Mouse (Mus musculus) ovary, postnatal 10 days (tissue): ENCODE data around the gene Negr1.

Experiments
- DNase-seq: peaks from one replicate; pipeline ENCODE4 v3.0.0; 2022; ENCODE audit warnings: low spot score

The Negr1 gene

GRCm38 (mm10) chr3:157108156-157108555 lies 546.6 kb downstream of the Negr1 start:
- no peak for DNase-seq

DNA sequence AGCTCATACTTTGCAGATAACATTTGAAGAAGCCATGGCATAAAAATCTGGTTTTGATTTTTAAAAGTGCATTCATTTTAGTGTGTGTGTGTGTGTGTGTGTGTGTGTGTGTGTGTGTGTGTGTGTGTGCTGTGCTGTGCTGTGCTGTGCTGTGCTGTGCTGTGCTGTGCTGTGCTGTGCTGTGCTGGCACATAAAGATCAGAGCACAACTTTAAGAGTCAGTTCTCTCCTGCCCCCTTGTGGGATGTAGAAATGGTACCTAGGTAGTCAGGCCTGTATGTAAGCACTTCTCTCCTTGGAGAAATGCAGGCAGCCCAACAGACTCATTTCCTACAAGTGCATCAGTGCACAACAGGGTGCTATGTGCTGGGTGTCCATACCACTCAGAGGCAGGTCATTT lies 547.7 kb downstream of the Negr1 start:
- no peak for DNase-seq

DNA sequence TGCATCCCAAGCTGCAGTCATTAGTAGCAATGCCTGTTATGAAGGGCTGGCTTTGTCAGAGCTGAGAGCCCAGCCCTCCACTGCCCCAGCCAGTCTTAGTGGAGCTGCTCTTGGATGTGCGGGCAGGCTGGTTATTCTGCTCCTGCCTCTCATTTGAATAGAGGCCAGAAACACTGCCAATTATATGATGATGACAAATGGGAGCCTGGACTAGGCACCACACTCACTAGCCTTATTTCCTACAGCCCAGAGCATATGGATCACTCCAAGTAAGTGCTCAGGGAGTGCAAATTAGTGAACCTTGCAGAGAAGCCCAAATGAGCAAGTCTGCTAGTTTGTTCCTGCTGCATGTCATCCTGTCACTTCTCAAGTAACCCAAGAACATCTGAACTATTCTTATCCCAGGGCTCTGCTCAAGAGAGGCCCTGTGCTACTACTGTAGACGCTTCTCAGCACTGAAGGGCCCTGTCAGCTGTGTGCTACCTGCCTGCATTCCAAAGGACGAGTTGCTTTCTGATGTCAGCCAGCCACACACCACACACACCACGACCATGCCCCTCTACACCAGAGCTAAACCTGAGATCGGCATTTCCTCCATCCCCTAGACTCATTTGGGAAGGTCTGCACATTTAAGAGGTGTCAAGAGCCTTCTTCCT lies 553.6 kb downstream of the Negr1 start:
- DNase-seq = no peak

- DNase-seq = no peak
These were observed 554.4 kb downstream of the Negr1 start for GRCm38 (mm10) chr3:157116024-157116423.

DNA sequence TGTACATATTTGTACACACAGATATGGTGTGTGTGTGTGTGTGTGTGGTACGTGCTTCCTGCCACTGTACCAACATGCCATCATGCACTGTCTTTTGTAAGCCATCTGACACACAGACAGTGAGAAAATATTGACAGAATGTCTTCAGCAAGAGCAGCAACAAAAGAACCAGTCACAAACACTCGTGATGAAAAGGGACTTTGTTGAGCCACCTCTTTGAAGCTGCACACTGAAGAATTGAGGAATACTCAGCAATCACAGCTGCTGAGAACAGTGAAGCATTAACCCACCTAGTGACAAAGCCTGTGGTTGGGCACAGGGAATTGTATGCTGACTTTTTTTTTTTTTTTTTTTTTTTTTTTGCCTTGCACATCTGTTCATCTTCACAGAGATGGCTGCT lies 558.3 kb downstream of the Negr1 start:
- DNase-seq = no peak

DNA sequence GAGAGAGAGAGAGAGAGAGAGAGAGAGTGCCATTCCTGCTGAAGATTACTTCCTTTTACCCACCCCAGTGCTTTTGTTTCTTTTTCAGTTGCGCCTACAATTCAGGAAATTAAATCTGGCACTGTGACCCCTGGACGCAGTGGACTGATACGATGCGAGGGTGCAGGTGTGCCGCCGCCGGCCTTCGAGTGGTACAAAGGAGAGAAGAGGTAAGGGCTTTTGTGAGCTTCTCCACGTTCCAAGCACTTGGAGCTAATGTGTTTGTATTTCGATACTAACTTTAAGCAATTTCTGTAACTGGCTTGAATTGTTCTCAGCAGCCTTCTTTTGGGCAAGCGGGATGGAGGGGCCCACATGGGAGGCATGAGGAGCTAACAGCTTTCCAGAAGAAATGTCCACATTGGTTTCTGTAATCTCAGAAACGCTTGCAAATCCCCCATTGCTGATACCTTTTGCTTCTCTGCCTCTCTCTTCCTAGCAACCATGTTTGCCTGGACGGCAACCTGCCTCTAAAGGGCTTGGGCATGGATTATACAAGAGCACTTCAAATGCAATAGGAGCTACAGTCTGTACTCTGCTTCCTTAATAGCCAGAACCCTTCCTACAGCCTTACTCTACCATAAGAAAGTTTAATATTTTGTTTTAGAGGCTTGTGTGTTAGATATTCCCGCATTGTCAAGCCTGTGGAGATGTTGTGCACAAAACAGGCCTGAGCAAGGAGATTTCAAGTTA lies 584.7 kb downstream of the Negr1 start:
- DNase-seq = no peak

- no peak for DNase-seq
These were observed 593.3 kb downstream of the Negr1 start for GRCm38 (mm10) chr3:157154902-157155301.

- no peak for DNase-seq
These were observed 593.9 kb downstream of the Negr1 start for GRCm38 (mm10) chr3:157155513-157155912.

GRCm38 (mm10) chr3:157164840-157165595 lies 603.4 kb downstream of the Negr1 start:
- DNase-seq = no peak

DNA sequence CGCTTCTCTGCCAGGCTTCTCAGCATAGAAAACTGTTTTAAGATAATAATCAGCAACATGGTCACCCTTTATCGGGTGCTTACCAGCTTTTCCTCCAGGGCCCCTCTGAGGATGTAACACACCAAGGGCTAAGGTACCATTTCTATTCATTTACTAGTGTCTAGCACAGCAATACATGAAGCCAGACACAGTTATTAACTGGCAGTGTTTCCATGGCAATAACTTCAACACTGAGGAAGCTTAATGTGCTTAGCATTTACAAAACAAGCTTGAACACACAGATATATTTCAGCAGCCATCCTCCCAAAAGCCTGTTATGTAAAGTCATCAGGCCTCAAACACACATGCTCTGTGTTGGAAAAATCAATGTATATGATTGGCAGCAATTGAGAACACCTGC lies 620.4 kb downstream of the Negr1 start:
- no peak for DNase-seq

- DNase-seq = no peak
These were observed 627.5 kb downstream of the Negr1 start for GRCm38 (mm10) chr3:157188939-157189725.

- DNase-seq = no peak
These were observed 628.2 kb downstream of the Negr1 start for GRCm38 (mm10) chr3:157189834-157190233.

DNA sequence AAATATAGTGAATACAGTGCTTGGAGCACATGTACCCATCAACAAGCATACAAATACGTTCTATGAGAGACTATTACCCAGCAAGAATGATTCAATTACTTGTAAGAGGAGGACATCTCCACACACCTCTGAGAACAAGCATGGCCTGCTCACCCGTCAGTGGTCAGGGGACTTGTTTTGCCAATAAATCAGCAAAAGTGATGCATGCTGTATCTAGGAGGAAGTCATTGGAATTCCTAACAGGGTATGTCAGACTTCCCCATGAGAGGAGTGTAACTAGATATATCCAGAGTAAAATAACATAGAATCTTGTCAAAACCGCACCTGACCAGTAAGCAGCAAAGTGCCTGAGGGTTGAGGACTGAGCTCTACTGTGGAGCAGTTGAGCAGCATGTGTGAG lies 629.0 kb downstream of the Negr1 start:
- no peak for DNase-seq

DNA sequence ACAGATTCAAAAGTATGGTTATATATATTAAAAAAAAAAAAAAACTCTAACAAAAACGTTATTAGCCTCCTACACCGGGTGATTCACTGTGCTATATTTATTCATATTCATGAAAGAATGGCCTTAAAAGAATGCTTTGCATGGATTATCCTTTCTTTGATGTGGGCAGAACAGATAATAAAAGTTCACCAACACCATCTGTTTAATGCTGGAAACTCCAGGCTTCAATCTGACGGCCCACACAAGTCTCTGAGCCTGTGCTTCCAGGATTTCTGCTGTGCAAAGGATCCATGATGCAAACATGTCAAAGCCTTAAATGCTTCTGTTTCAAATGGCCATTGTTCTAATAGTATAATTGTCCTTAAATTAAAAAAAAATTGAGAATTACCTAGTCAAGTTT lies 630.4 kb downstream of the Negr1 start:
- DNase-seq = no peak

DNA sequence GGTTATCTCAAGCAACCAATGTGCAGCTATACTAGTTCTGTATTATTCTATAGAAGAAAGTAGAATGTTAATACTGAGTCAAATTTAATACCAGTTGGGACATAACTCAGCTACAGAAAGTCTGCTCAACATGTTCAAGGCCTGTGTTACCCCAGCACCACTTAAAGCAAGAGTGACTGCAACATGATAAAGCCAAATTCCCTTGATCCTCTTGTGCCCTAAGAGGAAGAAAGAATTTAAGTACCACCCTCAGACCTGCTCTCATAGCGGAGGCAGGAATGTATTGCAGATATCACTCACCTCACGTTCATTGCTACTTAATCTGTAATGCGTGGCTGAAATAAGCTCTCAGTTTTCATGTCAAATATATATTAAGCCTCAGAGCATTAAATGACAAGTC lies 631.5 kb downstream of the Negr1 start:
- DNase-seq = no peak

DNA sequence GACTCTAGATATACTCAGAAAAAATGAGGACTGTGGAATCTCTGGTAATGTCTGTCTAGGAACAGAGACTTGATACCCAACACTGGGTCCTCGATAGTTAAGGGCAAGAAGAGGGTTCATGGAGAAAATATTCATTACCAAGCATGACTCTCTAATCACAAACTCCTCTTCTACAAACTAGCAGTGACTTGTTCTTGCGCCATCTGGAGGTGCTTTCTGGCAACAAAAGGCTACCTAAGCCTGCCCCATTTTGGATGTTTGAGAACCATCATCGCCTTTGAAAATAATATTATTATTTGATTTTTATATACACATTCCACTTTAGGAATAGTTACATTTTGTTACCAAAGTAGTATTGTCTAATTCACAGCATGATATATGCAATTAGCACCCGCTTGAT lies 637.1 kb downstream of the Negr1 start:
- DNase-seq = no peak

DNA sequence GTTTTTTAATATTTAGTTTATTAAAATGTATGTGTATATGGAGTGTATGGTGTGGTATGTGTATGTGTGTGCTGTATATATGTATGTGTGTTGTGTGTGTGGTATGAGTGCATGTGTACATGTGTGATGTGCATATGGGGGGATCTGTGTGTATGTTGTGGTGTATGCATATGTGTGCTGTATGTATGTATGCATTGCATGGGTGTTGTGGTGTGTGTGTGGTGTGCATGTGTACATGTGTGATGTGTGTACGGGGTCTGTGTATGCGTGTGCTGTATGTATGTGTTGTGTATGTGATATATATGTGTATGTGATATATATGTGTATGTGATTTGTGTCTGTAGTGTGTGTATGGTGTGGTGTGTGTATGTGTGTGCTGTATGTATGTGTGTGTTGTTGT lies 640.1 kb downstream of the Negr1 start:
- no peak for DNase-seq

- no peak for DNase-seq
These were observed 642.0 kb downstream of the Negr1 start for GRCm38 (mm10) chr3:157203573-157203972.

- no peak for DNase-seq
These were observed 645.2 kb downstream of the Negr1 start for GRCm38 (mm10) chr3:157206752-157207151.

- DNase-seq = no peak
These were observed 647.4 kb downstream of the Negr1 start for GRCm38 (mm10) chr3:157208966-157209365.

DNA sequence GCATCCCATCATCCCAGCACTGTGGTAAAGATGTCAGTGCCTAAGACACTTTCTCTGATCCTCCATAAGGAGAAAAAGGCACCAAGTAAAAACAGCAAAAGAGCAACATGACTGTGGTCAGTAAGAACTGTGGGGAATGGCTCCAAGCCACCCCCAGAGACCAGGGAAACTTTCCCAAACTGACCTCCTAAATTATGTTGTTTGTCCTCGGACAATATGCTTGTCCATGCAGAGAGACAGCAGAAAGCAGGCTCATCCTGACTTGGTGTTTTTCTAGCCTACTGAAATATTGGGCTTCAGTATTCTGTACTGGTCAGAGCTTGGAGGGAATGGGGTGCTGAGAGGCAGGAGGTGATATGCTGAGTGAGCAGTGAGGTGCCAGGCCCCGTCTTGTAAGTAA lies 647.8 kb downstream of the Negr1 start:
- DNase-seq = no peak
